Mouse (Mus musculus): Measurements from ENCODE around the gene Lce3d.

Lce3d gene

GRCm38 (mm10) chr3:92957090-92957489 is at the start of gene Lce3d:
Lce3d (plus strand) TSS chr3:92957390.
- no peak for DNase-seq (ENCODE audit: low read depth, low spot score)

- DNase-seq (ENCODE audit: low read depth, low spot score), result peak; percentile 58
Measured at GRCm38 (mm10) chr3:92907571-92907970, 49.6 kb upstream of the Lce3d start.

- DNase-seq (ENCODE audit: low read depth, low spot score), result peak; percentile 61
Measured at GRCm38 (mm10) chr3:92920364-92920763, 36.8 kb upstream of the Lce3d start.

GRCm38 (mm10) chr3:92926130-92926529 is 31.1 kb upstream of the Lce3d start, which contains the start of gene Lce3a:
Lce3a (minus strand) TSS chr3:92926230.
- DNase-seq (ENCODE audit: low read depth, low spot score), result no peak

- no peak for DNase-seq (ENCODE audit: low read depth, low spot score)
Measured at GRCm38 (mm10) chr3:92932679-92933078, 24.5 kb upstream of the Lce3d start, which contains the start of gene Lce3b. Lce3b (plus strand) TSS chr3:92932979.

GRCm38 (mm10) chr3:92944186-92944585 is 13.0 kb upstream of the Lce3d start, which contains the start of gene Lce3c:
Lce3c (plus strand) TSS chr3:92944486.
- DNase-seq (ENCODE audit: low read depth, low spot score), result no peak

- DNase-seq (ENCODE audit: low read depth, low spot score), result no peak
Measured at GRCm38 (mm10) chr3:92966761-92967160, 9.6 kb downstream of the Lce3d start, which contains the start of gene Lce3e. Lce3e (plus strand) TSS chr3:92967061.

- peak; percentile 13 for DNase-seq (ENCODE audit: low read depth, low spot score)
Measured at GRCm38 (mm10) chr3:92978484-92978883, 21.3 kb downstream of the Lce3d start.

- peak; percentile 15 for DNase-seq (ENCODE audit: low read depth, low spot score)
Measured at GRCm38 (mm10) chr3:92991926-92992325, 34.7 kb downstream of the Lce3d start, which contains the start of gene Lce3f. Lce3f (plus strand) TSS chr3:92992226.

- peak; percentile 81 for DNase-seq (ENCODE audit: low read depth, low spot score)
Measured at GRCm38 (mm10) chr3:92998691-92999090, 41.5 kb downstream of the Lce3d start.

GRCm38 (mm10) chr3:93000621-93001020 is 43.4 kb downstream of the Lce3d start:
- DNase-seq (ENCODE audit: low read depth, low spot score), result no peak

- DNase-seq (ENCODE audit: low read depth, low spot score), result no peak
Measured at GRCm38 (mm10) chr3:93002843-93003242, 45.7 kb downstream of the Lce3d start.

All from brain, adult 2 months (tissue).